Mouse (Mus musculus): ENCODE results near the gene Adcy4.

Gene Adcy4

GRCm38 (mm10) chr14:55720666-55721065 lies 63.2 kb downstream of the Adcy4 start:
- DNase-seq (ENCODE audit: low spot score in 2 of 2): no peak

GRCm38 (mm10) chr14:55719737-55720136 lies 64.2 kb downstream of the Adcy4 start:
- no peak for DNase-seq (ENCODE audit: low spot score in 2 of 2)
